Mouse (Mus musculus) small intestine, adult 2 months (tissue): ENCODE results near the gene Cldn3. TPM values are rescaled to one million over a fixed set of nuclear protein-coding genes. Genes with fewer than 3 reads are reported as not detected.

Experiments
- H3K27ac ChIP-seq: fragments of 200-500 bp; 2 replicates; pipeline ENCODE4 v1.5.1; 2012; ENCODE audit warnings: low read depth, low read length, control low read depth, inconsistent platforms; ENCODE audit not compliant: insufficient read depth
- H3K27me3 ChIP-seq: fragments of 200-500 bp; 2 replicates; pipeline ENCODE4 v1.6.1; 2012; ENCODE audit warnings: mild to moderate bottlenecking, moderate library complexity, low read length, inconsistent platforms; ENCODE audit not compliant: control insufficient read depth, insufficient read depth
- H3K36me3 ChIP-seq: fragments of 200-500 bp; 2 replicates; pipeline ENCODE4 v1.6.1; 2012; ENCODE audit warnings: mild to moderate bottlenecking, low read length, control low read depth, inconsistent platforms; ENCODE audit not compliant: control insufficient read depth, insufficient read depth
- H3K4me1 ChIP-seq: fragments of 200-500 bp; 2 replicates; pipeline ENCODE4 v1.6.1; 2012; ENCODE audit warnings: low read length, inconsistent platforms, mixed read lengths; ENCODE audit not compliant: control insufficient read depth, insufficient read depth, insufficient read length
- H3K4me3 ChIP-seq: fragments of 200-500 bp; 2 replicates; pipeline ENCODE4 v1.5.1; 2012; ENCODE audit warnings: low read depth, mild to moderate bottlenecking, control low read depth, inconsistent platforms, low read length, moderate library complexity
- CTCF ChIP-seq: fragments of 200-500 bp; IDR thresholded peaks from 2 replicates; pipeline ENCODE4 v1.5.1; 2012; ENCODE audit warnings: low read depth, mild to moderate bottlenecking, control low read depth, inconsistent platforms, low read length, moderate library complexity, mixed read lengths; ENCODE audit not compliant: insufficient replicate concordance, insufficient read length; ENCODE audit errors: extremely low read depth
- POLR2A ChIP-seq: fragments of 200-500 bp; IDR thresholded peaks from 2 replicates; pipeline ENCODE4 v1.6.1; 2012; ENCODE audit warnings: low read depth, mild to moderate bottlenecking, control low read depth, inconsistent platforms, low read length, moderate library complexity
- WGBS: fragments of 180-500 bp; shearing (Covaris S2); methylation state at CpG from one replicate; pipeline ENCODE4 v1.1.7; 2018; 5-methylcytosine and 5-hydroxymethylcytosine counted together
- polyA plus RNA-seq: library from polyadenylated mRNA; depleted of rRNA; stranded (reverse); fragments of >200 nt; gene quantifications from 2 replicates; pipeline ENCODE4 v1.2.3, GENCODE M21; 2012

Cldn3 gene
- polyA plus RNA-seq, 1 experiment: 2,448 TPM

GRCm38 (mm10) chr5:134965852-134966821 lies 19.9 kb upstream of the Cldn3 start:
- TF ChIP-seq CTCF: peak; percentile 23; the same call in 1 of the 2 replicates
- TF ChIP-seq POLR2A: peak; percentile 57; the same call in 1 of the 2 replicates
- H3K36me3 ChIP-seq: no peaks in the 10 kb centered on the region
- 4% methylated on average over 33 of the region's 33 CpGs for WGBS
- peaks cover 29% of the 10 kb centered on the region for H3K4me1 ChIP-seq
- no peaks in the 10 kb centered on the region for H3K27me3 ChIP-seq
- H3K4me3 ChIP-seq: peak overlapping the region; percentile 57
- peak overlapping the region; percentile 100 for H3K27ac ChIP-seq

- 27% methylated on average over 20 of the region's 20 CpGs for WGBS
- peak overlapping the region; percentile 41 for H3K4me3 ChIP-seq
- TF ChIP-seq CTCF: no peak
- TF ChIP-seq POLR2A: no peak
- peaks cover 29% of the 10 kb centered on the region for H3K4me1 ChIP-seq
- H3K27me3 ChIP-seq: no peaks in the 10 kb centered on the region
- H3K36me3 ChIP-seq: no peaks in the 10 kb centered on the region
- H3K27ac ChIP-seq: peak overlapping the region; percentile 100
Observed at GRCm38 (mm10) chr5:134967164-134967944, 18.7 kb upstream of the Cldn3 start.

- 78% methylated on average over 8 of the region's 8 CpGs for WGBS
- Histone ChIP-seq H3K27me3 (no peaks in the 10 kb centered on the region), H3K4me1 (peaks cover 44% of the 10 kb centered on the region), H3K4me3 (no peak overlapping the region), H3K27ac (no peak overlapping the region), H3K36me3 (no peaks in the 10 kb centered on the region)
- no peak for TF ChIP-seq POLR2A
- no peak for TF ChIP-seq CTCF
Observed at GRCm38 (mm10) chr5:134970671-134971070, 15.3 kb upstream of the Cldn3 start.

GRCm38 (mm10) chr5:134973081-134973480 lies 12.9 kb upstream of the Cldn3 start:
- peaks cover 49% of the 10 kb centered on the region for H3K4me1 ChIP-seq
- H3K27me3 ChIP-seq: no peaks in the 10 kb centered on the region
- H3K36me3 ChIP-seq: no peaks in the 10 kb centered on the region
- H3K4me3 ChIP-seq: no peak overlapping the region
- peak overlapping the region; percentile 35; the same call in 1 of the 2 replicates for H3K27ac ChIP-seq
- no peak for TF ChIP-seq POLR2A

- TF ChIP-seq CTCF: no peak
- no peaks in the 10 kb centered on the region for H3K27me3 ChIP-seq
- no peaks in the 10 kb centered on the region for H3K36me3 ChIP-seq
- WGBS: 73% methylated on average over 7 of the region's 7 CpGs
- no peak overlapping the region for H3K4me3 ChIP-seq
- peaks cover 45% of the 10 kb centered on the region for H3K4me1 ChIP-seq
- H3K27ac ChIP-seq: peak overlapping the region; percentile 78
Observed at GRCm38 (mm10) chr5:134973526-134973925, 12.5 kb upstream of the Cldn3 start.

- H3K4me1 ChIP-seq: peaks cover 38% of the 10 kb centered on the region
- H3K27me3 ChIP-seq: no peaks in the 10 kb centered on the region
- 5% methylated on average over 7 of the region's 7 CpGs for WGBS
- TF ChIP-seq POLR2A (no peak), CTCF (no peak)
- H3K4me3 ChIP-seq: no peak overlapping the region
- H3K36me3 ChIP-seq: no peaks in the 10 kb centered on the region
- H3K27ac ChIP-seq: peak overlapping the region; percentile 78
Observed at GRCm38 (mm10) chr5:134974294-134974693, 11.7 kb upstream of the Cldn3 start.

- Histone ChIP-seq H3K27ac (peak overlapping the region; percentile 70), H3K4me1 (peaks cover 35% of the 10 kb centered on the region), H3K27me3 (no peaks in the 10 kb centered on the region), H3K36me3 (no peaks in the 10 kb centered on the region), H3K4me3 (no peak overlapping the region)
- 22% methylated on average over 2 of the region's 2 CpGs for WGBS
- TF ChIP-seq CTCF: no peak
- TF ChIP-seq POLR2A: no peak
Observed at GRCm38 (mm10) chr5:134974921-134975320, 11.1 kb upstream of the Cldn3 start.
